Mouse (Mus musculus): ENCODE measurements around the gene Nradd. TPM values are rescaled to one million over a fixed set of nuclear protein-coding genes. Genes with fewer than 3 reads are reported as not detected.

The Nradd gene
- total and polyA plus RNA-seq, 3 experiments = 0.58 to 1.1 TPM; not detected in 1

- Histone ChIP-seq H3K36me3 (ENCODE audit: control insufficient read depth in 1 of 2, insufficient read depth in 2 of 2, low read length in 2 of 2) (peaks cover 0 to 34% of the 10 kb centered on the region in 2 experiments; a peak in 2 of 4 replicates), H3K4me1 (ENCODE audit: control insufficient read depth in 1 of 2, insufficient read depth in 2 of 2, low read length in 2 of 2) (peaks cover 15 to 21% of the 10 kb centered on the region in 2 experiments), H3K27ac (ENCODE audit: control insufficient read depth, low read depth, low read length) (no peak overlapping the region)
Observed at GRCm38 (mm10) chr9:110662844-110663243, 38.6 kb upstream of the Nradd start.

GRCm38 (mm10) chr9:110660856-110661612 lies 36.8 kb upstream of the Nradd start:
- peaks cover 7% of the 10 kb centered on the region in 2 experiments for H3K4me1 ChIP-seq (ENCODE audit: control insufficient read depth in 1 of 2, insufficient read depth in 2 of 2, low read length in 2 of 2)
- peaks cover 0 to 19% of the 10 kb centered on the region in 2 experiments; a peak in 2 of 4 replicates for H3K36me3 ChIP-seq (ENCODE audit: control insufficient read depth in 1 of 2, insufficient read depth in 2 of 2, low read length in 2 of 2)
- peaks cover 45% of the 10 kb centered on the region for H3K79me2 ChIP-seq (ENCODE audit: control insufficient read depth, insufficient read depth, low read length, poor library complexity)
- TF ChIP-seq USF1 (IDR thresholded peaks at IDR 0.05; ENCODE audit: low read depth, low read length) = peak; percentile 67
- no peak for TF ChIP-seq MAZ (IDR thresholded peaks at IDR 0.05; ENCODE audit: low read depth, low read length)
- TF ChIP-seq GATA1 (IDR thresholded peaks at IDR 0.05; ENCODE audit: low read depth, low read length) = peak; percentile 24; the same call in 1 of the 2 replicates
- no peak overlapping the region for H3K4me3 ChIP-seq (ENCODE audit: control insufficient read depth in 1 of 2, insufficient read depth in 1 of 2, low read depth in 2 of 2, low read length in 2 of 2)
- H3K27me3 ChIP-seq (ENCODE audit: control insufficient read depth in 1 of 2, insufficient read depth in 2 of 2, low read length in 2 of 2) = no peaks in the 10 kb centered on the region
- H3K9ac ChIP-seq (ENCODE audit: control insufficient read depth, low read depth, low read length, poor library complexity, severe bottlenecking) = no peak overlapping the region
- no peak overlapping the region for H3K27ac ChIP-seq (ENCODE audit: control insufficient read depth, low read depth, low read length)
- no peaks in the 10 kb centered on the region for H3K9me3 ChIP-seq (replicated peaks; ENCODE audit: insufficient read depth, low read length)
- no peak for DNase-seq (ENCODE audit: low read depth, low spot score)

More at GRCm38 (mm10) chr9:110662844-110663243, 38.6 kb upstream of the Nradd start:
- peaks cover 41% of the 10 kb centered on the region for H3K79me2 ChIP-seq (ENCODE audit: control insufficient read depth, insufficient read depth, low read length, poor library complexity)
- DNase-seq (ENCODE audit: low read depth, low spot score) = no peak
- no peaks in the 10 kb centered on the region for H3K27me3 ChIP-seq (ENCODE audit: control insufficient read depth in 1 of 2, insufficient read depth in 2 of 2, low read length in 2 of 2)
- TF ChIP-seq GABPA (IDR thresholded peaks at IDR 0.05; ENCODE audit: low read depth, low read length) (no peak), SIN3A (IDR thresholded peaks at IDR 0.05; ENCODE audit: low read length) (no peak)
- H3K4me3 ChIP-seq (ENCODE audit: control insufficient read depth in 1 of 2, insufficient read depth in 1 of 2, low read depth in 2 of 2, low read length in 2 of 2) = no peak overlapping the region
- H3K9ac ChIP-seq (ENCODE audit: control insufficient read depth, low read depth, low read length, poor library complexity, severe bottlenecking) = no peak overlapping the region
- no peaks in the 10 kb centered on the region for H3K9me3 ChIP-seq (replicated peaks; ENCODE audit: insufficient read depth, low read length)

GRCm38 (mm10) chr9:110660208-110660607 lies 36.0 kb upstream of the Nradd start:
- no peak for DNase-seq (ENCODE audit: low read depth, low spot score)
- Histone ChIP-seq H3K9ac (ENCODE audit: control insufficient read depth, low read depth, low read length, poor library complexity, severe bottlenecking) (no peak overlapping the region), H3K4me1 (ENCODE audit: control insufficient read depth in 1 of 2, insufficient read depth in 2 of 2, low read length in 2 of 2) (peaks cover 5 to 9% of the 10 kb centered on the region in 2 experiments), H3K27me3 (ENCODE audit: control insufficient read depth in 1 of 2, insufficient read depth in 2 of 2, low read length in 2 of 2) (no peaks in the 10 kb centered on the region), H3K79me2 (ENCODE audit: control insufficient read depth, insufficient read depth, low read length, poor library complexity) (peaks cover 45% of the 10 kb centered on the region), H3K4me3 (ENCODE audit: control insufficient read depth in 1 of 2, insufficient read depth in 1 of 2, low read depth in 2 of 2, low read length in 2 of 2) (no peak overlapping the region), H3K27ac (ENCODE audit: control insufficient read depth, low read depth, low read length) (no peak overlapping the region), H3K36me3 (ENCODE audit: control insufficient read depth in 1 of 2, insufficient read depth in 2 of 2, low read length in 2 of 2) (peaks cover 0 to 13% of the 10 kb centered on the region in 2 experiments; a peak in 2 of 4 replicates), H3K9me3 (replicated peaks; ENCODE audit: insufficient read depth, low read length) (no peaks in the 10 kb centered on the region)
- TF ChIP-seq POLR2AphosphoS2 (IDR thresholded peaks at IDR 0.05; ENCODE audit: low read length) = no peak
- TF ChIP-seq CTCF (IDR thresholded peaks at IDR 0.05 in 2 of 3, conservative IDR thresholded peaks at IDR 0.05 in 1 of 3; ENCODE audit: control insufficient read depth in 1 of 3, insufficient read depth in 1 of 3, low read depth in 2 of 3, low read length in 3 of 3, poor library complexity in 1 of 3, severe bottlenecking in 1 of 3) = no peak
- no peak for TF ChIP-seq GATA1 (IDR thresholded peaks at IDR 0.05; ENCODE audit: low read depth, low read length)
- TF ChIP-seq POLR2A (IDR thresholded peaks at IDR 0.05; ENCODE audit: control insufficient read depth in 1 of 2, insufficient read depth in 1 of 2, low read depth in 1 of 2, low read length in 2 of 2, poor library complexity in 1 of 2) = no peak
